Mouse (Mus musculus): ENCODE results near the gene Gpx8.
"Not testable (repeated sequence)": the region's sequence is repeated elsewhere in the genome, so short reads cannot be mapped to it uniquely, and the experiment has no call there.

Gpx8 gene

DNA sequence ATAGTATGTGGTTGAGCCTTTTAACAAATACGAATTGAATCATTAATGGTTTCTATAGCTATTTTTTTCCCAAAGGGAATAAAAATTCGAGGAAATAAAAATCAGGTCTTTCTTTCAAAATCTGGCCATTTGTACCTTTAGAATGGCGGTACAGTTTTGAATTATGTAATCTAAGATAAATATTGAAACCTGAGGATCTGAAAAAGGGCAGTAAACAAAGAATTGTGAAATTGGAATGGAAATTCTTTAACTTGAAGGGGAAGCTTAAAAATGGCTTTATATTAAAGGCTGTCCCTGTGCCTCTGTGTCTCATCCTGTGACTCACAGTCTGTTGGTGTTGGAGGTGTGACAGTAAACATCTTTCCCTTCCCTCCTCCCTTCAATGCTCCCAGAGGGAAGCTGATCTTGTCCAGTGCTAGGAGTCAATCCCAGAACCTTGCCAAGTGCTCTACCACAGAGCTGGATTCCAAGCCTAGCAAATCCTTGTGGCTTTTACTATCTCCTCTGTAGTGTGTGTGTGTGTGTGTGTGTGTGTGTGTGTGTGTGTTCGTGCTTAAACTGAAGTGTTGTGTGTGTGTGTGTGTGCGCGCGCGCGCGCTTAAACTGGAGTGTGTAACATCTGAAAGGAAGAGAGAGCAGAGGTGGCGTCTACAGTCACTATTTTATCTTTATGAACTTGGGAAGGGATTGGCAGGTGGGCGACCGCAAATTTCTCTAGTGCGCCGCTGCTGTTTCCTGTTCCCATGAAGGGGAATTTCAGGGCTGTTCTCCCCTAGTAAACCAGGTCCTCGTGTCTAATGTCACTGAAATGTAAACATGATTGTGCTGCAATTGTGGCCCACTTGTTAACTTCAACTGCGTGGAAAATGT lies 22.7 kb downstream of the Gpx8 start:
- no peak for DNase-seq (ENCODE audit: extremely low spot score, low spot score)

DNA sequence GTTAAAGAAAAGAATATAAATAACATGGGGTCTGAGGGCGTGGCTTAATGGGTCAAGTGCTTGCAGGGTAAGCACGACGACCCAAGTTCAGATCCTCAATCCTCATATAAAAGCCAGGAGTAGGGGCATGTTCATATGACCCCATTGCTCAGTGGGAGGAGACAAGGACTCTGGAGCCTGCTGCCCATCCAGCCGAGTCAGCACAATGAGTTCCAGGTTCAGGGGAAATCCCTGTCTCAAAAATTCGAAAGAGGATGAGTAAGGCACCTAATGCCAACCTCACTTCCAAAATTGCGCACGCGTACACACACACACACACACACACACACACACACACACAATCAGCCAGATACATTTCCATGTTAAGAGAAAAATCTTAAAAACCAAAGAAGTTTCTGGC lies 23.7 kb downstream of the Gpx8 start:
- DNase-seq (ENCODE audit: extremely low spot score, low spot score) = no peak

DNA sequence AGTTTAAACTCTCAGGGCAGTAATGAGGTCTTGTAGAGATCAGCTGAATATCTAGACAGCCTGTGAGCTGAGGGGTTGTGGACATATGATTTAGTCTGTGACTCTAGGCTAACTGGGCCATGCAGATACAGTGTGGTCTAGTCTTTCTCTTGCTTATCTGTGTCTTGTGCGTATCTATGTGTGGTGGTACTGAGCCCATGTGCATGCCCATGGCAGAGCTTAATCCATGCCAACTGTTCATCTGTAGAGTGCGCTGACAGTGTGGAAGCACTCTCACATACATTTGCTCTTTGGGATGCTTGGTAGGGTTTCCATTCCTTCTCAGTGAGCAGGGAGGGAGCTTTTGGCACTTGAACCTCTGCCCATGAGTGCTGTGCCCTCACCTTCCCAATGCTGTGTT lies 24.7 kb downstream of the Gpx8 start:
- no peak for DNase-seq (ENCODE audit: extremely low spot score, low spot score)

DNA sequence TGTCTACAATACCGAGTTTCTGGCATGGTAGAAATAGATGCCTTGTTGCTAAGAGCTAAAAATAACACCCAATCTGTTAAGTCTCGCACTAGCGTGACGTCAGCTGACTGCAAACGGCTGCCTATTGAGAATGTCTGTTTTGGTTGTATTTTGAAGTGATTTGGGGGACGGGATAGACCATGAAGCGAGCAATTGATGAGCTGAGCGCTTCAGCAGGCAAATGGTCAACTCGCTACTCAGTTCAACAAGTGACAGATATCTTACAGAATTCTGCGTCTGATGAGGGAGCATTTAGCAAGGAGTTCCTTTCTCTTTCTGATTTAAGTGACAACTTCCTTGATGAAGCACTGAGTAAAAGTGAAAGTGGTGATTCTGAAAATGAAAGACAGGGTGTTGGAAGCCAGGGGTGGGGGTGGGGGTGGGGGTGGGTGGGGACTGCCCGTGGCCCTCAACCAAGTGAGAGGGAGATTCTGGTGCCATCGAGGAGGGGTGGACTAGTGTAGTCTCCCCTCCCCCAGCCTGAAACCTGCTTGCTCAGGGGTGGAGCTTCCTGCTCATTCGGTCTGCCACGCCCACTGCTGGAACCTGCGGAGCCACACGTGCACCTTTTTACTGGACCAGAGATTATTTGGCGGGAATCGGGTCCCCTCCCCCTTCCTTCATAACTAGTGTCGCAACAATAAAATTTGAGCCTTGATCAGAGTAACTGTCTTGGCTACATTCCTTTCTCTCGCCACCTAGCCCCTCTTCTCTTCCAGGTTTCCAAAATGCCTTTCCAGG lies 32.8 kb downstream of the Gpx8 start:
- DNase-seq (ENCODE audit: extremely low spot score, low spot score) = not testable (repeated sequence)

DNA sequence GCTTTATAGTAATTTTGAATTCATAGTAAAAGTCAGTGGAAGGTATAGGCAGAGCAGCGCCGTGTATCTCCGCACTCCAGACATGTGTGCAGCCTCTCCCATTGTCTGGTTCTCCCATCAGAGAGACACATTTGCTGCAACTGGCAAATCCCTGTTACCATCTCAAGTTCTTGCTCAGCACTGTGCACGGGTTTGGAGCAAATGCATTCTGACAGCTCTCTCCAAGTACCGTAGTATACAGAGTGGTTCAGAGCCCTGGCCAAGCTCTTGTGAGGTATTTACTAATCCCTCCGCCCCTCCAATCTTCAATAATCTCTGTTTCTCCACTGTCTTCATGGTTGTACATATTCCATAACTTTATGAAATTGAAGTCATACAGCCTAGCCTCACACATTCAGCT lies 33.5 kb downstream of the Gpx8 start:
- no peak for DNase-seq (ENCODE audit: extremely low spot score, low spot score)

DNA sequence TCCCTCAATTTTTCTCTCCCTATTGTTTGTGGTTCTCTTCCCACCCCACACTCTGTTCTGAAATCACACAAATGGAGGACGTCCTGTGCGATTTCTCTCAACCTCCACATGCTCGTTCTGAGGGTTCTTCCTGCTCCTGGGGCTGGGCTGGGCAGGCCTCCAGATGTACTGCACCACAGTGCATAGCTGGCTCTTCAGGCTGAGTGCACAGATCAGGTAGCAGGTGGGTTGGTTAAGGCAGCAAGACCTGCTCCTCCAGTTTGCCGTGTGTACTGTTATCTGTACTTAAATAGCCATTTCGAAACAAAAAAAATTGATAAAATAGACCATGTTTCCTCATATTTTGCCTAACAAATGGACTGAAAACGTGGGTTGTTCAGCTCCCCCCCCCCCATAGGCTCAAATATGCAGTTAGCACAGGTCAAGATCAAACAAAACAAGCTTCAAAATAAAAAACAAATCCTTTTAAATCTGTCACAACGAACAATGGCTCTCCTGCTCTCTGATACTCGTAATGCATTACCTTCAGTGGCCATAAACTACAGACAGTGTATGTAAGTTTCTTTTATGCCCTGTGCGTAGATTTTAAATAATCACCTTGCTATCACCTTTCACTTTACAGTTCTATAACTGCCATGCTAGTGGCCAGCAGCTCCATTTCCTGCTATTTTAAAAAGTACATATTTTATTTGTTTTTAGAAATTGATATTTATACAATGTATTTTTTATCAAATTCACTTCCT lies 45.5 kb downstream of the Gpx8 start:
- DNase-seq (ENCODE audit: extremely low spot score, low spot score) = no peak

DNA sequence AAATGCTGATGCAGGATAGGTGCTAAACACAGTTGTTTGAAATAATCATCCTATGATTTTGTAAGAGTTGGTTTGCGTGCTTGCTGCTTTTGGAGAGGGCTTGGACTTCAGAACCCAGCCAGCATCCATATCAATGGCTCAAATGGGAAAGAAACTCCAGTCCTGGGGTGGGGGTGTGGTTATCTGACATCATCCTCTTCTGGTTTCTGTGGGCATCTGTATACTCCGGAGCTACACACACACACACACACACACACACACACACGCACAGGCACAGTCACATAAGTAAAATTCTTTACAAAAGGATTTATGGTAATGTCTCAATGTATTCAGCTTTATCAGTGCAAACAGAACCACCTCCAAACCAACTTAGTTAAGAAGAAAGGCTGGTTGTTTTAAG lies 46.1 kb downstream of the Gpx8 start:
- DNase-seq (ENCODE audit: extremely low spot score, low spot score) = no peak

DNA sequence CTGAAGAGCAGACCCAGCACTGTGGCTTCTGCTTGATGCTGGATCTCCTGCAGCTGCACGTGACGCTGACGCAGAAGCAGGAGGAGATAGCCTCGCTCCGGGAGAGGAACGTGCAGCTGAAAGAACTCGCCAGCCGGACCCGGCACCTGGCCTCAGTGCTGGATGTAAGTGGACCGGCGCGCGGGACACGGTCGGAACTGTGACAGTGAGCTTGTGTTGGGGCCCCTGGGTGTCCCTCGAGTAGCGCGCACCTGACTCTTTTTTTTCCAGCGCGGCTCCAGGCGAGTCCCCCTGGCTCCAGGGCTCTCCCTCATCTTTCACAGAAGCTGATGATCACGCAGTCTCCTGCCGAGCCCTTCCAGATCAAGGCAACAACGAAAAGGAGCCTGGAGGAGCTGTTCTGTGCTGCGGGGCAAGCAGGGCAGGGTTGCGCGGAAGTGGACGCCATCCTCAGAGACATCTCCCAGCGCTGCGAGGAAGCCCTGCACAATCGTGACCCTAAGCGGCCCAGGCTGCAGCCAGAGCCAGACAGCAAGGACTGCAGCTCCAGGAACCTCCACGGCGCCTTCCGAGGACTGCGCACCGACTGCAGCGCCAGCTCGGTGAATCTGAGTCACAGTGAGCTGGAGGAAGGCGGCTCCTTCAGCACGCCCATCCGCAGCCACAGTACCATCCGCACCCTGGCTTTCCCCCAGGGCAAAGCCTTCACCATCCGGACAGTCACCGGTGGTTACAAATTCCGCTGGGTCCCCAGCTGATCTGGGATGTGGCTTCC lies 47.6 kb downstream of the Gpx8 start:
- DNase-seq (ENCODE audit: extremely low spot score, low spot score) = peak; percentile 67

DNA sequence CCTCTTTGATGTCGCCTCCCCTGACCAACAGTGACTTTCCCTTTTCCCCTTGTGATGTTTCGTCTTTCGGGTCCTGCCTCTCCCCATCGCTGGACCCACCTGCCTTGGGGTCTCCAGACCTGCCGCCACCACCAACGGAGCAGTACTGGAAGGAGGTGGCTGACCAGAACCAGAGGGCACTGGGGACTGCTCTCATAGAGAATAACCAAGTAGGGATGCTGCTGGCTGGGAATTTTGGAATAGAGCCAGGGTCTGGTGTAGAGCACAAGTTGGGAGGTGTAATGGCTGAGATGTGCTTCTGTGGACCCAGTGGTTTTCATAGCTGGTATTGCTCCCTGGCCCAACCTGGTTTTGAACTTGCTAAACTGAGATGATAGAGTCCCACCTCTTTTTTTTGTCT lies 48.8 kb downstream of the Gpx8 start:
- no peak for DNase-seq (ENCODE audit: extremely low spot score, low spot score)

DNA sequence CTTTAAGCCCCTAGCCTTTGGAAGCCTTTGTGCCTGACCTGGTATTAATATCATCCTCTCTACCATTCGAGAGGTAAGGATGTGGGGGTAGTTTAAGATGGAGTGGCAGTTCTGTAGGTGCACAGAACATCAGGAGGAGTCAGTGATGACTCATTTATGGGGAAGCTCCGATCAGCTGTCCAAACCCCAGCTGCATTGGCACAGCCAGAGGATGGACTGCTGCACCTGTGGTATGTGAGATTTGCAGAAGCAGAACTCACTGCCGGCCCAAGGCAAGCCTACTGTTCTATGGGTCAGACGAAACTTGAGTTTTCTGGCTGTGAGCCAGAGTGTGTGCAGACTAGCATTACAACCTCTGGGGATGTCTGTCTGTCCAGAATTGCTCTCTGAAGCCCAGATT lies 49.8 kb downstream of the Gpx8 start:
- peak; percentile 19 for DNase-seq (ENCODE audit: extremely low spot score, low spot score)

DNA sequence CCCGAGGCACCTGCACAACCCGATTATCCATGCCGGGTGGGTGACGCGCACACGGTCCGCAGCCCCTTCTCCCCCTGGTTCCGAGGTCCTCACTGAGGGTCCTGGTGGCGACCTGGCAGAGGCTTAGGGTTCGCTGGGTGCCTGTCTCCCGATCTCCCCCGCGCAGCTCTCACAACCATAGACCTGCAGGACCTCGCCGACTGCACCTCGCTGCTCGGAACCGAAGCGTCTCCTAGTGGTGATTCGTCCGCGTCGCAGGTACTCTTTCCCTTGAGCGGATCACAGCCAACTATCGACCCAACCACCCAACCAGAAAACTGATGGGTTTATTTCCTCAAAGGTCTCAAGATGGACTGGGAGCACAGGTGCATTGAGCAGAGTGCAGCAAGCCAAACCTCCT lies 52.0 kb downstream of the Gpx8 start:
- DNase-seq (ENCODE audit: extremely low spot score, low spot score) = peak; percentile 65

DNA sequence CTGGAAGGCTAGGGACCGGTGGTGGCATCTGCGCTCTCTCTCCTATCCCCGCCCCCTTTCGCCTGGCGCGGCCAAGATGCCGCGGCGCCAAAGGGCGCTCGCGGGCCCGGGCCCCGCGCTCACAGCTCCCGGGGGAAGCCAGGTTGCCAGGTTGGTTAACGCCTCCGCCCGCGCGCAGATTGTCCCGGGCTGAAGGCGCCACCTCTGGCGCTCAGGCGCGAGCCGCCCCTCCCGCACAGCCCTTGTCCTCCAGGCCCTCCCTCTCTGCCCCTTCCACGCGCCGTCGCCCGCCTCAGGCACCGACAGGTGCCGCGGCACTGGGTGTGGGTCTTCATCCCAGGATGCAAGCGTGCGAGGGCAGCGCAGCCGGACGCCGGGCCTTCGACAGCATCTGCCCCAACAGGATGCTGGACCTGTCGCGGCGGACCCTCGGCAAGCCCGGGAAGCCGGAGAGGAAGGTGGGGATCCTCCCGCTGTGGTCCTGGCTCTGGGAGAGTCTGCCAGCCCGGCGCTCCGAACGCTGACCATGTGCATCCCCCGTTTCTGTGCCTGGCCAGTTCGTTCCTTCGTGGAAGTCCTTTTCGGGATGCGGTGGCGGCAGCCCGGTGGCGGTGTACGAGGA lies 52.6 kb downstream of the Gpx8 start, which contains the start of gene Mcidas:
Gene Mcidas, plus strand, starts transcription at position 315 of the 622 bp plus-strand sequence.
- DNase-seq (ENCODE audit: extremely low spot score, low spot score) = peak; percentile 58

All from neural tube, embryonic 10.5 days (tissue).